Mouse (Mus musculus): ENCODE measurements around the gene Cdk10.

GRCm38 (mm10) chr8:123252925-123253324 is 28.3 kb downstream of the Cdk10 start:
- TF ChIP-seq CTCF (IDR thresholded peaks at IDR 0.05) (no peak), EP300 (IDR thresholded peaks at IDR 0.05) (no peak)
